Comparison of ENCODE assay signal across 7 mouse cellular contexts in genomic region chr7:35879755-35880304, GRCm38 (mm10).
A peak's percentile ranks its signal among the peaks of the same experiment; 100 is the strongest.
DNase-seq lines count a peak whose midpoint lies in the region; ATAC-seq and TF ChIP-seq lines count a peak whose summit lies in the region.

No protein-coding gene starts in this region.

- intact Hi-C loops in left cerebral cortex, postnatal 10 days (cut with DNase I) = loop anchor here (5.0 kb wide), 1 partner anchor 1477 kb away; no protein-coding TSS in a partner anchor

- no peak overlapping the region for H3K4me3 ChIP-seq in forebrain, postnatal 0 days (ENCODE audit: low read depth, low read length)
- no peak overlapping the region for H3K4me3 ChIP-seq in hindbrain, embryonic 15.5 days
- H3K4me3 ChIP-seq in midbrain, embryonic 12.5 days = no peak overlapping the region

- DNase-seq in ZHBTc4 (ENCODE audit: low read depth, low spot score) = peak; percentile 77
- DNase-seq in cerebellum, adult 18-20 months = peak; percentile 45 to 60
- peak; percentile 80 for DNase-seq in forebrain, postnatal 0 days
- DNase-seq in left cerebral cortex, postnatal 10 days (ENCODE audit: extremely low spot score in 1 of 2, low spot score in 2 of 2) = peak; percentile 66 to 88
- DNase-seq in spleen, postnatal 4 days (ENCODE audit: low spot score in 2 of 2) = peak; percentile 20 to 74

- no peaks in the 10 kb centered on the region for H3K36me3 ChIP-seq in forebrain, postnatal 0 days (ENCODE audit: insufficient read depth)
- H3K36me3 ChIP-seq in hindbrain, embryonic 15.5 days = no peaks in the 10 kb centered on the region
- H3K36me3 ChIP-seq in midbrain, embryonic 12.5 days = no peaks in the 10 kb centered on the region

- H3K4me1 ChIP-seq in forebrain, postnatal 0 days (ENCODE audit: insufficient read depth) = no peaks in the 10 kb centered on the region
- H3K4me1 ChIP-seq in hindbrain, embryonic 15.5 days (replicated peaks) = 0 out of 2 replicates have a peak, but pooled peaks cover 4% of the 10 kb centered on the region
- 0 out of 2 replicates have a peak, but pooled peaks cover 3% of the 10 kb centered on the region for H3K4me1 ChIP-seq in midbrain, embryonic 12.5 days

- no peak overlapping the region for H3K4me2 ChIP-seq in forebrain, postnatal 0 days (ENCODE audit: low read depth)
- no peak overlapping the region for H3K4me2 ChIP-seq in hindbrain, embryonic 15.5 days
- H3K4me2 ChIP-seq in midbrain, embryonic 12.5 days (replicated peaks) = no peak overlapping the region

- H3K27ac ChIP-seq in forebrain, postnatal 0 days (ENCODE audit: low read depth, low read length) = no peak overlapping the region
- H3K27ac ChIP-seq in hindbrain, embryonic 15.5 days (replicated peaks) = no peak overlapping the region
- H3K27ac ChIP-seq in midbrain, embryonic 12.5 days (replicated peaks) = no peak overlapping the region

- no peaks in the 10 kb centered on the region for H3K9me3 ChIP-seq in forebrain, postnatal 0 days (ENCODE audit: low read length)
- no peaks in the 10 kb centered on the region for H3K9me3 ChIP-seq in hindbrain, embryonic 15.5 days
- H3K9me3 ChIP-seq in midbrain, embryonic 12.5 days = no peaks in the 10 kb centered on the region

- H3K9ac ChIP-seq in forebrain, postnatal 0 days = no peak overlapping the region
- H3K9ac ChIP-seq in hindbrain, embryonic 15.5 days = no peak overlapping the region
- no peak overlapping the region for H3K9ac ChIP-seq in midbrain, embryonic 12.5 days (replicated peaks)

- ATAC-seq in forebrain, postnatal 0 days = peak; percentile 61; the same call in 1 of the 2 replicates
- peak; percentile 72 for ATAC-seq in hindbrain, embryonic 15.5 days (ENCODE audit: low FRiP score, low read depth)
- 0 out of 2 replicates have a peak, but pooled peaks have one; percentile 47 for ATAC-seq in midbrain, embryonic 12.5 days (ENCODE audit: low FRiP score, low read depth)

- no peaks in the 10 kb centered on the region for H3K27me3 ChIP-seq in forebrain, postnatal 0 days (ENCODE audit: insufficient read depth, low read length)
- H3K27me3 ChIP-seq in hindbrain, embryonic 15.5 days = no peaks in the 10 kb centered on the region
- H3K27me3 ChIP-seq in midbrain, embryonic 12.5 days = no peaks in the 10 kb centered on the region

- peak; percentile 90 for TF ChIP-seq CTCF in forebrain, postnatal 0 days (IDR thresholded peaks at IDR 0.05; ENCODE audit: low read depth)

- WGBS in forebrain, postnatal 0 days = 53% methylated on average over 9 of the region's 9 CpGs
- WGBS in hindbrain, embryonic 15.5 days = 48% methylated on average over 9 of the region's 9 CpGs
- WGBS in midbrain, embryonic 12.5 days = 54% methylated on average over 9 of the region's 9 CpGs
